Mouse (Mus musculus): ENCODE results near the gene Cutal. TPM values are rescaled to one million over a fixed set of nuclear protein-coding genes. Genes with fewer than 3 reads are reported as not detected.
"Not testable (repeated sequence)": the region's sequence is repeated elsewhere in the genome, so short reads cannot be mapped to it uniquely, and the experiment has no call there.

Gene Cutal
- polyA plus RNA-seq, 1 experiment from 2014 or later: not detected

DNA sequence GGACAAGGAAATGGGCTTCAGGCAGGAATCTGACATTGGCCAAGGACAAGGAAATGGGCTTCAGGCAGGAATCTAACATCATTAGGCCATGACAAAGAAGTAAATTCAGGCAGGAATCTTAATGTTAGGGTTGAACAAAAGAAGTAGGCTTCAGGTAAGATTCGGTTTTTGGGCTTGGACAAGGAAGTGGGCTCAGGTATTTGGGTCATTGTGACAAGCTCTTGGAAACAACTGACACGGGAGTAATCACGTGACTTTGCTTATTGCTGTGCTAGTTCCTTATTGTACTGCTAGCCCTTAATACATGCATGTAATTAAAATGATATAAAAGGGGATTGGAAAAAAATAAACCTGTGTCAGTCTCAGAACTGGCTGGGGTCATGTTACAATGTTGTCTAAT, 38.5 kb upstream of the Cutal start:
- ATAC-seq (ENCODE audit: insufficient number of reproducible peaks, low FRiP score, low TSS enrichment, low read depth) (no peak), DNase-seq (ENCODE audit: low spot score) (no peak)
- H3K27ac ChIP-seq (replicated peaks; ENCODE audit: low read depth, low read length): no peak overlapping the region
- no peak overlapping the region for H3K4me3 ChIP-seq (ENCODE audit: low read depth, low read length)
- H3K9me3 ChIP-seq (ENCODE audit: control insufficient read depth, low read length): no peaks in the 10 kb centered on the region
- 70% methylated on average over 3 of the region's 3 CpGs for WGBS
- H3K36me3 ChIP-seq (ENCODE audit: control insufficient read depth, insufficient read depth, low read length): no peaks in the 10 kb centered on the region
- no peak overlapping the region for H3K9ac ChIP-seq (ENCODE audit: low read length)
- no peaks in the 10 kb centered on the region for H3K27me3 ChIP-seq (ENCODE audit: control insufficient read depth, insufficient read depth, low read length)
- H3K4me2 ChIP-seq (ENCODE audit: low read depth, severe bottlenecking): no peak overlapping the region
- H3K4me1 ChIP-seq (ENCODE audit: control insufficient read depth, insufficient read depth, low read length): no peaks in the 10 kb centered on the region

DNA sequence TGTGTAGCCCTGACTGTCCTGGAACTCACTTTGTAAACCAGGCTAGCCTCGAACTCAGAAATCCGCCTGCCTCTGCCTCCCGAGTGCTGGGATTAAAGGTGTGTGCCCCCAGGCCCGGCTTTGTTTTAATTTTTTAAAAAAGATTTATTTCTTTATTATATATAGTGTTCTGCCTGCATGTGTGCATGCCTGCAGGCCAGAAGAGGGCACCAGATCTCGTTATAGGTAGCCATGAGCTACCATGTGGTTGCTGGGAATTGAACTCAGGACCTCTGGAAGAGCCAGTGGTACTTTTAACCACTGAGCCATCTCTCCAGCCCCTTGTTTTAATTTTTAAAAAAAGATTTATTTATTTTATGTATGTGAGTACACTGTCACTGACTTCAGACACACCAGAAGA, 34.1 kb upstream of the Cutal start:
- WGBS: 76% methylated on average over 5 of the region's 5 CpGs

DNA sequence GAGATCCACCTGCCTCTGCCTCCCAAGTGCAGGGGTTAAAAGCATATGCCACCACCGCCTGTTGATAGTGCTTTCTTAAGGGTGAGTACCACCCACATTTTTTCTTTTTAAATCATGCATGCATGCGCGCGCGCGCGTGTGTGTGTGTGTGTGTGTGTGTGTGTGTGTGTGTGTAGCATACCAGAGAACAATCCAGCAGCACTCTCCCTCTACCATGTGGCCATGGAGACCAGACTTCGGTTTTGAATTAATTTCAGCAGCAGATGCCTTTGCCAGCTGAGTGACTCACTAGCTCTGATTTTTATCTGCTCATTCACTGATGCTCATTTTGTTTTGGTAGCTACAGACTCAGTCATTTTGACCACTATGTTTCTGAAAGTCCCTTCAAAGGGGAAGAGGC, 32.5 kb upstream of the Cutal start:
- no peak overlapping the region for H3K4me3 ChIP-seq (ENCODE audit: low read depth, low read length)
- no peaks in the 10 kb centered on the region for H3K36me3 ChIP-seq (ENCODE audit: control insufficient read depth, insufficient read depth, low read length)
- DNase-seq (ENCODE audit: low spot score) (no peak), ATAC-seq (ENCODE audit: insufficient number of reproducible peaks, low FRiP score, low TSS enrichment, low read depth) (no peak)
- H3K27me3 ChIP-seq (ENCODE audit: control insufficient read depth, insufficient read depth, low read length): no peaks in the 10 kb centered on the region
- no peaks in the 10 kb centered on the region for H3K9me3 ChIP-seq (ENCODE audit: control insufficient read depth, low read length)
- H3K27ac ChIP-seq (replicated peaks; ENCODE audit: low read depth, low read length): no peak overlapping the region
- 93% methylated on average over 8 of the region's 8 CpGs for WGBS
- H3K4me2 ChIP-seq (ENCODE audit: low read depth, severe bottlenecking): no peak overlapping the region
- no peaks in the 10 kb centered on the region for H3K4me1 ChIP-seq (ENCODE audit: control insufficient read depth, insufficient read depth, low read length)
- no peak overlapping the region for H3K9ac ChIP-seq (ENCODE audit: low read length)

More for the DNA sequence above, 34.1 kb upstream of the Cutal start:
- not testable (repeated sequence) for DNase-seq (ENCODE audit: low spot score); H3K4me3 ChIP-seq (ENCODE audit: low read depth, low read length); H3K27ac ChIP-seq (replicated peaks; ENCODE audit: low read depth, low read length); H3K9ac ChIP-seq (ENCODE audit: low read length); H3K4me1 ChIP-seq (ENCODE audit: control insufficient read depth, insufficient read depth, low read length); H3K4me2 ChIP-seq (ENCODE audit: low read depth, severe bottlenecking); H3K9me3 ChIP-seq (ENCODE audit: control insufficient read depth, low read length); ATAC-seq (ENCODE audit: insufficient number of reproducible peaks, low FRiP score, low TSS enrichment, low read depth); H3K27me3 ChIP-seq (ENCODE audit: control insufficient read depth, insufficient read depth, low read length); H3K36me3 ChIP-seq (ENCODE audit: control insufficient read depth, insufficient read depth, low read length)

DNA sequence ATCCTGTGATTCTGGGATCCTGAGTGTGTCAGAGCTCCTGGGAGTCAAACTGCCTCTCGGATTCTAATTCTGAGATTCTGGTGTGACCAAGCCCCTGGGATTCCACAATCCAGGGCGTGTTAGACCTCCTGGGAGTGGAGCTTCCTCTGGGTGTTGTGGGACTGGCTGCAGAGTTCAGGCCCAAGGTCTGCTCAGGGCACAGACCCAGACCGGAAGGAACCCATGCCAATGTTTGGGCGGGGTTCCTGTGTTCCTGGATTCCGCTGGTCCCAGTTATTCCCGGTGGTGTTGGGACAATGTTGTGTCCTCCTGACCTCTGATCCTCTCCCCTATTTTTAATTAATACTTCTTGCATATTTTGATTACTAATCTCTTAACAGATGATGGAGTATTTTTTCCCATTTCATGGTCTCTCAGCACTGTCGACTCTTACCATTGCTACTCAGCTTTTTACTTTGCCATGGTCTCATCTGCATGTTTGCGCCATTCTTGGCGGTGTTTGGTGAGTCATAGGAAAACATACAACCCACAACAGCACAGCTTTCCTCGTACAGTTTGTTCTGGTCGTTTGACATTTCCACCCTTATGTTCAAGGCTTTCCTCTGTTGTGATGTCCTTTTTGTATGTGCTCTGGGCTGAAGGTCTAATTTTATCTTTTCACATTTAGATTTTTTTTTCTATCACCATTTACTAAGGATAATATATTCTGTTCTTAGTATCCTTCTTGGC, 30.8 kb upstream of the Cutal start:
- Histone ChIP-seq H3K36me3 (ENCODE audit: control insufficient read depth, insufficient read depth, low read length) (no peaks in the 10 kb centered on the region), H3K4me3 (ENCODE audit: low read depth, low read length) (no peak overlapping the region), H3K9ac (ENCODE audit: low read length) (no peak overlapping the region), H3K27ac (replicated peaks; ENCODE audit: low read depth, low read length) (no peak overlapping the region), H3K4me2 (ENCODE audit: low read depth, severe bottlenecking) (no peak overlapping the region), H3K4me1 (ENCODE audit: control insufficient read depth, insufficient read depth, low read length) (no peaks in the 10 kb centered on the region), H3K9me3 (ENCODE audit: control insufficient read depth, low read length) (no peaks in the 10 kb centered on the region), H3K27me3 (ENCODE audit: control insufficient read depth, insufficient read depth, low read length) (no peaks in the 10 kb centered on the region)
- 86% methylated on average over 11 of the region's 11 CpGs for WGBS
- ATAC-seq (ENCODE audit: insufficient number of reproducible peaks, low FRiP score, low TSS enrichment, low read depth) (no peak), DNase-seq (ENCODE audit: low spot score) (no peak)

DNA sequence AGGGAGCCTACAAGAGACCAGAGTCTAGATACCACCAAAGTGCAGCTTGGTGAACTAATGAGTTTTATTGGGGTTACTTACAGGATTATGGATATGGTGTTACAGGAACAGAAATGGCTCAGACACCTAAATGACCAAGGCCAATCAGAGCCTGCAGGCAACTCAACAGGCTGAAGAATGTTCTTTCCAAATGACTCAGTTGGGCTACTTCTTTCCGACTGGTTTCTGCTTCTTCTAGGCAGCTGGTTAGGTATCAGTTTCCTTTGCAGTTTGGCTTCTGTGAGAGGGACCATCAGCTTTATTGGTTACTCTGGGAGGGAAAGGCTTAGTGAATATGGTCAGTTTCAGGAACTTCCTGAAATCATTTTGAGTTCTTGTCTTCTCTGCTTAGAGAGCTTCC, 26.5 kb upstream of the Cutal start:
- no peak overlapping the region for H3K27ac ChIP-seq (replicated peaks; ENCODE audit: low read depth, low read length)
- no peak for DNase-seq (ENCODE audit: low spot score)
- no peak overlapping the region for H3K4me2 ChIP-seq (ENCODE audit: low read depth, severe bottlenecking)
- 90% methylated on average over 1 of the region's 1 CpGs for WGBS
- H3K4me3 ChIP-seq (ENCODE audit: low read depth, low read length): no peak overlapping the region
- H3K4me1 ChIP-seq (ENCODE audit: control insufficient read depth, insufficient read depth, low read length): no peaks in the 10 kb centered on the region
- H3K36me3 ChIP-seq (ENCODE audit: control insufficient read depth, insufficient read depth, low read length): peaks cover 9% of the 10 kb centered on the region
- no peak overlapping the region for H3K9ac ChIP-seq (ENCODE audit: low read length)
- H3K9me3 ChIP-seq (ENCODE audit: control insufficient read depth, low read length): no peaks in the 10 kb centered on the region
- ATAC-seq (ENCODE audit: insufficient number of reproducible peaks, low FRiP score, low TSS enrichment, low read depth): no peak
- H3K27me3 ChIP-seq (ENCODE audit: control insufficient read depth, insufficient read depth, low read length): no peaks in the 10 kb centered on the region

DNA sequence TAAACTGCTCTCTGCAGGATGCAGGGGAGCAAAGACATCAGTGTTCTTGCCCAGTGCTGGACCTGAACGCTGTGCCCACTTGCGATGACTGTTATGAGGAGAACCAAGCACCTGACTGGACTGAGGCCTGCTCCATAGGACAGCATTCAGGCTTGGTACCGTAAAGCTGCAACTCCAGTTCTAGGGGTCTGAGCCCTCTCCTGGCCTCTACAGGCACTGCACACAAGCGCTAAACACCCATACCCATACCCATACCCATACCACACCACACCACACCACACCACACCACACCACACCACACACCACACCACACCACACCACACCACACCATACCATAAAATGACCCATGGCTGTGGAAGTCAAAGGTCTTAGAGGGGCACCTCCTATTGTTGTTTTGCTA, 18.9 kb upstream of the Cutal start:
- no peak overlapping the region for H3K4me2 ChIP-seq (ENCODE audit: low read depth, severe bottlenecking)
- no peak overlapping the region for H3K4me3 ChIP-seq (ENCODE audit: low read depth, low read length)
- over 99% methylated on average over 4 of the region's 4 CpGs for WGBS
- no peaks in the 10 kb centered on the region for H3K4me1 ChIP-seq (ENCODE audit: control insufficient read depth, insufficient read depth, low read length)
- H3K9ac ChIP-seq (ENCODE audit: low read length): no peak overlapping the region
- DNase-seq (ENCODE audit: low spot score) (no peak), ATAC-seq (ENCODE audit: insufficient number of reproducible peaks, low FRiP score, low TSS enrichment, low read depth) (no peak)
- peaks cover 44% of the 10 kb centered on the region for H3K36me3 ChIP-seq (ENCODE audit: control insufficient read depth, insufficient read depth, low read length)
- H3K27ac ChIP-seq (replicated peaks; ENCODE audit: low read depth, low read length): no peak overlapping the region
- no peaks in the 10 kb centered on the region for H3K9me3 ChIP-seq (ENCODE audit: control insufficient read depth, low read length)
- H3K27me3 ChIP-seq (ENCODE audit: control insufficient read depth, insufficient read depth, low read length): no peaks in the 10 kb centered on the region

DNA sequence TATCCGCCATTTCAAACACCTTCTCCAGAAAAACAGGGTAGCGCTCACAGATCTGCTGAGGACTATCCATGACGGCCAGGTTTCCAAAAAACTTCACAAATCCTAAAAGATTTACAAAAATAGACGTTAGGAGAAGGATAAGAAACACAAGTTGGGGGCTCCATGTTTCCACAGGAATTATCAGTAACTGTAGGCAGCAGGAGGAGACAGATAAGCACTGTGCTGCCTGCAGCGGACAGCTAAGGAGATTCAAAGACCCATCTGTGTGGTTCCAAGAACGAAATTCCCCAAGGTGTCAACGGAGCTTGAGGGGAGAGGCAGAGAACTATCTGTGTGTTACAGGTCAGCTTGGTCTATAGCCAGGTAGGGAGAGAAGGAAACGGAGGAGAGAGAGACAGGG, 16.5 kb upstream of the Cutal start:
- H3K27me3 ChIP-seq (ENCODE audit: control insufficient read depth, insufficient read depth, low read length): no peaks in the 10 kb centered on the region
- DNase-seq (ENCODE audit: low spot score) (no peak), ATAC-seq (ENCODE audit: insufficient number of reproducible peaks, low FRiP score, low TSS enrichment, low read depth) (no peak)
- no peak overlapping the region for H3K9ac ChIP-seq (ENCODE audit: low read length)
- H3K27ac ChIP-seq (replicated peaks; ENCODE audit: low read depth, low read length): no peak overlapping the region
- H3K4me1 ChIP-seq (ENCODE audit: control insufficient read depth, insufficient read depth, low read length): no peaks in the 10 kb centered on the region
- WGBS: 92% methylated on average over 8 of the region's 8 CpGs
- H3K36me3 ChIP-seq (ENCODE audit: control insufficient read depth, insufficient read depth, low read length): peaks cover 45% of the 10 kb centered on the region
- no peak overlapping the region for H3K4me2 ChIP-seq (ENCODE audit: low read depth, severe bottlenecking)
- H3K4me3 ChIP-seq (ENCODE audit: low read depth, low read length): no peak overlapping the region
- no peaks in the 10 kb centered on the region for H3K9me3 ChIP-seq (ENCODE audit: control insufficient read depth, low read length)

DNA sequence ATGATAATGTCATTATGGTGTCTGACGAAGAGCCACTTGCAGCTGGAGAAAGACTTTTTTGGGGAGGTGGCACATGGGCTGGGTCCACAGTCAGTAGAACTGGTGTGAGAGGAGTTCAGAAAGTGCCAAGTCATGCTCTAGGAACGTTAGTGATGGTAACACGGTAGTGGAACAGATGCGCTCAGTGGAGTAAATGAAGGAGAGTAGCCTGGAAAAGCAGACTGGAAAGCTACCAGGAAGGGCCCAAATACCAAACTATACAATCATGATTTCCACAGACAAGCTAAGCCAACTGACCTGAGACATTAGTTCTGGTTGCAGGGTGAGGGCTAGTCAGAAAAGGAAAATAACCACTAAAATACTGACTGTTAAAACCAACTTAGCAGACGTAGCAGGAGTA, 4.5 kb upstream of the Cutal start:
- WGBS: 51% methylated on average over 5 of the region's 5 CpGs
- Histone ChIP-seq H3K4me2 (ENCODE audit: low read depth, severe bottlenecking) (peak overlapping the region; percentile 74), H3K4me1 (ENCODE audit: control insufficient read depth, insufficient read depth, low read length) (peaks cover 5% of the 10 kb centered on the region; the same call in 1 of the 2 replicates), H3K36me3 (ENCODE audit: control insufficient read depth, insufficient read depth, low read length) (peaks cover 7% of the 10 kb centered on the region), H3K9ac (ENCODE audit: low read length) (peak overlapping the region; percentile 43; the same call in 1 of the 2 replicates), H3K9me3 (ENCODE audit: control insufficient read depth, low read length) (no peaks in the 10 kb centered on the region), H3K27ac (replicated peaks; ENCODE audit: low read depth, low read length) (no peak overlapping the region), H3K27me3 (ENCODE audit: control insufficient read depth, insufficient read depth, low read length) (peaks cover 14% of the 10 kb centered on the region), H3K4me3 (ENCODE audit: low read depth, low read length) (peak overlapping the region; percentile 81; the same call in 1 of the 2 replicates)
- DNase-seq (ENCODE audit: low spot score) (no peak), ATAC-seq (ENCODE audit: insufficient number of reproducible peaks, low FRiP score, low TSS enrichment, low read depth) (no peak)

Data from limb, embryonic 11.5 days (tissue).